Mouse (Mus musculus): ENCODE results near the gene Gm10134. TPM values are rescaled to one million over a fixed set of nuclear protein-coding genes. Genes with fewer than 3 reads are reported as not detected.
A peak's percentile ranks its signal among the peaks of the same experiment; 100 is the strongest.

The Gm10134 gene
- total and polyA plus RNA-seq, 3 experiments, result not detected

GRCm38 (mm10) chr2:28537634-28537920, 31.7 kb downstream of the Gm10134 start:
- in situ Hi-C loops (cut with MboI; ENCODE audit: low pct_ligation_motif_present, low pct_unique_long_range_greater_than_20kb, low sequenced_read_pairs) (no loop called here), dilution Hi-C loops (cut with MboI; ENCODE audit: extremely low pct_ligation_motif_present, extremely low pct_unique_long_range_greater_than_20kb, low sequenced_read_pairs) (no loop called here)
- DNase-seq (ENCODE audit: extremely low read depth), result no peak
- Histone ChIP-seq H3K36me3 (replicated peaks in 1 of 2; ENCODE audit: control insufficient read depth in 1 of 2, insufficient read depth in 1 of 2, low read length in 1 of 2) (peaks cover 6 to 12% of the 10 kb centered on the region in 2 experiments), H3K79me2 (replicated peaks; ENCODE audit: control insufficient read depth, extremely low read depth, insufficient read depth, poor library complexity, severe bottlenecking) (no peaks in the 10 kb centered on the region), H3K27ac (ENCODE audit: insufficient read depth, low read depth) (no peak overlapping the region), H3K9me3 (replicated peaks; ENCODE audit: low read length) (no peaks in the 10 kb centered on the region), H3K4me2 (ENCODE audit: insufficient read depth, low read depth, poor library complexity, severe bottlenecking) (no peak overlapping the region), H3K4me1 (ENCODE audit: control insufficient read depth in 1 of 2, insufficient read depth in 2 of 2) (peaks cover 66 to 91% of the 10 kb centered on the region in 2 experiments), H3K27me3 (replicated peaks) (peaks cover 4% of the 10 kb centered on the region), H3K9ac (ENCODE audit: insufficient read depth, low read depth) (no peak overlapping the region), H3K4me3 (replicated peaks in 1 of 3; ENCODE audit: low read depth in 2 of 3, low read length in 2 of 3, poor library complexity in 1 of 3) (no peak overlapping the region)
- no peak for TF ChIP-seq MXI1 (IDR thresholded peaks at IDR 0.05; ENCODE audit: low read depth, low read length)

- TF ChIP-seq TCF12 (IDR thresholded peaks at IDR 0.05; ENCODE audit: low read depth, low read length), result peak; percentile 85
- TF ChIP-seq ZKSCAN1 (IDR thresholded peaks at IDR 0.05; ENCODE audit: borderline replicate concordance, low read depth, low read length), result no peak
- peak; percentile 47 for DNase-seq (ENCODE audit: extremely low read depth)
- no peak overlapping the region for H3K9ac ChIP-seq (ENCODE audit: insufficient read depth, low read depth)
- H3K4me2 ChIP-seq (ENCODE audit: insufficient read depth, low read depth, poor library complexity, severe bottlenecking), result no peak overlapping the region
- H3K36me3 ChIP-seq (replicated peaks in 1 of 2; ENCODE audit: control insufficient read depth in 1 of 2, insufficient read depth in 1 of 2, low read length in 1 of 2), result peaks cover 11 to 18% of the 10 kb centered on the region in 2 experiments
- H3K27me3 ChIP-seq (replicated peaks), result peaks cover 4% of the 10 kb centered on the region
- dilution Hi-C loops (cut with MboI; ENCODE audit: extremely low pct_ligation_motif_present, extremely low pct_unique_long_range_greater_than_20kb, low sequenced_read_pairs) (no loop called here), in situ Hi-C loops (cut with MboI; ENCODE audit: low pct_ligation_motif_present, low pct_unique_long_range_greater_than_20kb, low sequenced_read_pairs) (no loop called here)
- no peaks in the 10 kb centered on the region for H3K79me2 ChIP-seq (replicated peaks; ENCODE audit: control insufficient read depth, extremely low read depth, insufficient read depth, poor library complexity, severe bottlenecking)
- H3K4me1 ChIP-seq (ENCODE audit: control insufficient read depth in 1 of 2, insufficient read depth in 2 of 2), result peaks cover 63 to 89% of the 10 kb centered on the region in 2 experiments
- no peak overlapping the region for H3K4me3 ChIP-seq (replicated peaks in 1 of 3; ENCODE audit: low read depth in 2 of 3, low read length in 2 of 3, poor library complexity in 1 of 3)
- 0 out of 2 replicates have a peak overlapping the region, but pooled peaks have one; percentile 13 for H3K27ac ChIP-seq (ENCODE audit: insufficient read depth, low read depth)
- no peaks in the 10 kb centered on the region for H3K9me3 ChIP-seq (replicated peaks; ENCODE audit: low read length)
Observed at GRCm38 (mm10) chr2:28537995-28538816, 32.3 kb downstream of the Gm10134 start.

- in situ Hi-C loops (cut with MboI; ENCODE audit: low pct_ligation_motif_present, low pct_unique_long_range_greater_than_20kb, low sequenced_read_pairs), result no loop called here
- peaks cover 16 to 24% of the 10 kb centered on the region in 2 experiments for H3K36me3 ChIP-seq (replicated peaks in 1 of 2; ENCODE audit: control insufficient read depth in 1 of 2, insufficient read depth in 1 of 2, low read length in 1 of 2)
- peaks cover 58 to 90% of the 10 kb centered on the region in 2 experiments for H3K4me1 ChIP-seq (ENCODE audit: control insufficient read depth in 1 of 2, insufficient read depth in 2 of 2)
- H3K9ac ChIP-seq (ENCODE audit: insufficient read depth, low read depth), result no peak overlapping the region
- H3K79me2 ChIP-seq (replicated peaks; ENCODE audit: control insufficient read depth, extremely low read depth, insufficient read depth, poor library complexity, severe bottlenecking), result no peaks in the 10 kb centered on the region
- H3K9me3 ChIP-seq (replicated peaks; ENCODE audit: low read length), result no peaks in the 10 kb centered on the region
- peaks cover 1% of the 10 kb centered on the region for H3K27me3 ChIP-seq (replicated peaks)
- H3K4me3 ChIP-seq (replicated peaks in 1 of 3; ENCODE audit: low read depth in 2 of 3, low read length in 2 of 3, poor library complexity in 1 of 3), result no peak overlapping the region
- no peak overlapping the region for H3K4me2 ChIP-seq (ENCODE audit: insufficient read depth, low read depth, poor library complexity, severe bottlenecking)
- dilution Hi-C loops (cut with MboI; ENCODE audit: extremely low pct_ligation_motif_present, extremely low pct_unique_long_range_greater_than_20kb, low sequenced_read_pairs), result no loop called here
- no peak for DNase-seq (ENCODE audit: extremely low read depth)
- TF ChIP-seq KAT2A (IDR thresholded peaks at IDR 0.05; ENCODE audit: insufficient replicate concordance, low read length), result no peak
- H3K27ac ChIP-seq (ENCODE audit: insufficient read depth, low read depth), result no peak overlapping the region; the same call in 1 of the 2 replicates
Observed at GRCm38 (mm10) chr2:28538817-28539128, 32.9 kb downstream of the Gm10134 start.

- Histone ChIP-seq H3K79me2 (replicated peaks; ENCODE audit: control insufficient read depth, extremely low read depth, insufficient read depth, poor library complexity, severe bottlenecking) (no peaks in the 10 kb centered on the region), H3K4me1 (ENCODE audit: control insufficient read depth in 1 of 2, insufficient read depth in 2 of 2) (peaks cover 54 to 87% of the 10 kb centered on the region in 2 experiments), H3K9ac (ENCODE audit: insufficient read depth, low read depth) (no peak overlapping the region), H3K36me3 (replicated peaks in 1 of 2; ENCODE audit: control insufficient read depth in 1 of 2, insufficient read depth in 1 of 2, low read length in 1 of 2) (peaks cover 20 to 28% of the 10 kb centered on the region in 2 experiments), H3K9me3 (replicated peaks; ENCODE audit: low read length) (no peaks in the 10 kb centered on the region), H3K27me3 (replicated peaks) (peaks cover 1% of the 10 kb centered on the region), H3K27ac (ENCODE audit: insufficient read depth, low read depth) (peak overlapping the region; percentile 27; the same call in 1 of the 2 replicates), H3K4me3 (replicated peaks in 1 of 3; ENCODE audit: low read depth in 2 of 3, low read length in 2 of 3, poor library complexity in 1 of 3) (no peak overlapping the region), H3K4me2 (ENCODE audit: insufficient read depth, low read depth, poor library complexity, severe bottlenecking) (peak overlapping the region; percentile 10; the same call in 1 of the 2 replicates)
- dilution Hi-C loops (cut with MboI; ENCODE audit: extremely low pct_ligation_motif_present, extremely low pct_unique_long_range_greater_than_20kb, low sequenced_read_pairs), result no loop called here
- DNase-seq (ENCODE audit: extremely low read depth), result peak; percentile 38
- in situ Hi-C loops (cut with MboI; ENCODE audit: low pct_ligation_motif_present, low pct_unique_long_range_greater_than_20kb, low sequenced_read_pairs), result no loop called here
- no peak for TF ChIP-seq JUND (conservative IDR thresholded peaks at IDR 0.05; ENCODE audit: low read depth, low read length)
- no peak for TF ChIP-seq TBP (conservative IDR thresholded peaks at IDR 0.05; ENCODE audit: low read depth, low read length)
- TF ChIP-seq RAD21 (IDR thresholded peaks at IDR 0.05; ENCODE audit: low read depth, low read length), result no peak
- TF ChIP-seq MAFK (IDR thresholded peaks at IDR 0.05; ENCODE audit: insufficient replicate concordance, low read length), result no peak
- peak; percentile 76; the same call in 1 of the 2 replicates for TF ChIP-seq CHD2 (IDR thresholded peaks at IDR 0.05; ENCODE audit: low read length)
- no peak for TF ChIP-seq ZNF384 (IDR thresholded peaks at IDR 0.05; ENCODE audit: low read depth, low read length)
- TF ChIP-seq USF1 (IDR thresholded peaks at IDR 0.05; ENCODE audit: low read depth, low read length), result peak; percentile 64
- no peak for TF ChIP-seq NRF1 (IDR thresholded peaks at IDR 0.05; ENCODE audit: low read depth, low read length)
- TF ChIP-seq POLR2AphosphoS2 (IDR thresholded peaks at IDR 0.05; ENCODE audit: low read depth, low read length), result no peak
- no peak for TF ChIP-seq UBTF (IDR thresholded peaks at IDR 0.05; ENCODE audit: low read depth, low read length)
- TF ChIP-seq JUN (IDR thresholded peaks at IDR 0.05; ENCODE audit: insufficient read depth, low read depth, low read length), result no peak
- no peak for TF ChIP-seq IRF4 (IDR thresholded peaks at IDR 0.05; ENCODE audit: low read depth, low read length)
- 0 out of 2 replicates have a peak, but pooled peaks have one; percentile 5 for TF ChIP-seq BHLHE40 (IDR thresholded peaks at IDR 0.05; ENCODE audit: low read depth, low read length)
- peak; percentile 46; the same call in 1 of the 2 replicates for TF ChIP-seq EP300 (IDR thresholded peaks at IDR 0.05; ENCODE audit: low read length)
Observed at GRCm38 (mm10) chr2:28539206-28539605, 33.3 kb downstream of the Gm10134 start.
